Mouse (Mus musculus) ES-E14 (cell line): ENCODE results near the gene Klk1b4. TPM values are rescaled to one million over a fixed set of nuclear protein-coding genes. Genes with fewer than 3 reads are reported as not detected.
"Not testable (repeated sequence)": the region's sequence is repeated elsewhere in the genome, so short reads cannot be mapped to it uniquely, and the experiment has no call there.

Experiments used
- DNase-seq: peaks from one replicate; pipeline ENCODE4 v3.0.0-alpha.2; 2013; ENCODE audit warnings: low read depth, low spot score
- H3K27ac ChIP-seq: 2 replicates; pipeline ENCODE4 v1.5.1; 2012; ENCODE audit warnings: low read depth, mild to moderate bottlenecking, low read length, moderate library complexity, mixed read lengths; ENCODE audit not compliant: poor library complexity, insufficient read depth, severe bottlenecking
- H3K36me3 ChIP-seq: 2 replicates; pipeline ENCODE4 v1.6.1; 2012; ENCODE audit warnings: mild to moderate bottlenecking, low read length, moderate library complexity, mixed read lengths; ENCODE audit not compliant: control insufficient read depth, poor library complexity, insufficient read depth, severe bottlenecking
- H3K4me1 ChIP-seq, 2 experiments: fragments of 150-350 bp in 1 of 2; sonication (generic) in 1 of 2; 2 replicates each; pipeline ENCODE4 v1.6.1; 2012; ENCODE audit warnings: low read length in 2 of 2, mild to moderate bottlenecking in 1 of 2, mixed read lengths in 1 of 2; ENCODE audit not compliant: control insufficient read depth in 2 of 2, insufficient read depth in 2 of 2, poor library complexity in 1 of 2
- H3K4me3 ChIP-seq, 2 experiments: fragments of 150-350 bp in 1 of 2; sonication (generic) in 1 of 2; 2 replicates each; pipeline ENCODE4 v1.5.1; 2012; ENCODE audit warnings: low read length in 2 of 2, low read depth in 1 of 2, mild to moderate bottlenecking in 1 of 2, mixed read lengths in 1 of 2; ENCODE audit not compliant: insufficient read depth in 1 of 2, poor library complexity in 1 of 2, severe bottlenecking in 1 of 2
- H3K9ac ChIP-seq: 2 replicates; pipeline ENCODE4 v1.6.1; 2012; ENCODE audit warnings: low read depth, mild to moderate bottlenecking, low read length, mixed read lengths; ENCODE audit not compliant: poor library complexity, insufficient read depth, severe bottlenecking
- H3K9me3 ChIP-seq: fragments of 150-350 bp; sonication (generic); 2 replicates; pipeline ENCODE4 v1.6.1; 2012; ENCODE audit warnings: low read depth, mild to moderate bottlenecking, low read length; ENCODE audit not compliant: control insufficient read depth, insufficient read depth
- CHD2 ChIP-seq: IDR thresholded peaks from 2 replicates; pipeline ENCODE4 v1.6.1; 2014; ENCODE audit warnings: mild to moderate bottlenecking, low read depth, low read length, inconsistent platforms
- HCFC1 ChIP-seq: IDR thresholded peaks from 2 replicates; pipeline ENCODE4 v1.6.1; 2012; ENCODE audit warnings: low read length, inconsistent platforms, borderline replicate concordance; ENCODE audit not compliant: insufficient read depth
- MAFK ChIP-seq: IDR thresholded peaks from 2 replicates; pipeline ENCODE4 v1.6.1; 2014; ENCODE audit warnings: mild to moderate bottlenecking, low read depth, low read length, inconsistent platforms; ENCODE audit not compliant: insufficient read depth
- ZC3H11A ChIP-seq: IDR thresholded peaks from 2 replicates; pipeline ENCODE4 v1.6.1; 2012; ENCODE audit warnings: low read depth, mild to moderate bottlenecking, inconsistent platforms, low read length, borderline replicate concordance
- ZNF384 ChIP-seq: IDR thresholded peaks from 2 replicates; pipeline ENCODE4 v1.6.1; 2012; ENCODE audit warnings: low read depth, low read length, inconsistent platforms
- in situ Hi-C, 2 experiments: fragments of 600-800 bp; cut with MboI; formaldehyde crosslinking; loops; one replicate each; pipeline ENCODE4 v1.15.1; 2025; ENCODE audit warnings: low sequenced_read_pairs in 2 of 2, inconsistent platforms in 1 of 2; ENCODE audit not compliant: unreplicated experiment in 2 of 2
- total RNA-seq: library from RNA; depleted of rRNA; stranded (reverse); fragments of 300-350 nt; gene quantifications from 2 replicates; pipeline ENCODE4 v1.2.3, GENCODE M21; 2012; rRNA removed

Klk1b4 gene
- total RNA-seq, result not detected in 2 replicates

- not testable (repeated sequence) for H3K4me3 ChIP-seq, DNase-seq, H3K4me1 ChIP-seq, H3K27ac ChIP-seq, H3K36me3 ChIP-seq, H3K9ac ChIP-seq, H3K9me3 ChIP-seq
- in situ Hi-C loops, result loop anchor here in 1 of 2 experiments (5.0 to 25.0 kb wide), 2 partner anchors 50 to 245 kb away; partner anchors contain the start of genes Acp4, Klk1b1 and Klk1b8
Observed at GRCm38 (mm10) chr7:44207135-44207534, at the start of gene Klk1b4. Klk1b4 (plus strand) TSS chr7:44207435.

GRCm38 (mm10) chr7:44179299-44180045 lies 27.8 kb upstream of the Klk1b4 start:
- no peak for TF ChIP-seq HCFC1

GRCm38 (mm10) chr7:44186516-44186915 lies 20.7 kb upstream of the Klk1b4 start:
- H3K27ac ChIP-seq, in situ Hi-C loops, H3K9me3 ChIP-seq, DNase-seq, H3K9ac ChIP-seq, H3K36me3 ChIP-seq, H3K4me1 ChIP-seq, H3K4me3 ChIP-seq: not testable (repeated sequence)

More at GRCm38 (mm10) chr7:44179299-44180045, 27.8 kb upstream of the Klk1b4 start:
- Histone ChIP-seq H3K4me3 (no peak overlapping the region), H3K36me3 (no peaks in the 10 kb centered on the region), H3K9me3 (no peaks in the 10 kb centered on the region; the same call in 1 of the 2 replicates), H3K27ac (no peak overlapping the region), H3K4me1 (no peaks in the 10 kb centered on the region), H3K9ac (no peak overlapping the region)
- DNase-seq, result no peak
- in situ Hi-C loops, result no loop called here

- H3K27ac ChIP-seq, in situ Hi-C loops, H3K4me1 ChIP-seq, H3K36me3 ChIP-seq, DNase-seq, H3K9ac ChIP-seq, H3K9me3 ChIP-seq, H3K4me3 ChIP-seq: not testable (repeated sequence)
Observed at GRCm38 (mm10) chr7:44187936-44188335, 19.3 kb upstream of the Klk1b4 start, which contains the start of gene Klk1b24. Klk1b24 (plus strand) TSS chr7:44188236.

GRCm38 (mm10) chr7:44193466-44193865 lies 13.8 kb upstream of the Klk1b4 start:
- H3K27ac ChIP-seq, in situ Hi-C loops, DNase-seq, H3K36me3 ChIP-seq, H3K4me1 ChIP-seq, H3K4me3 ChIP-seq, H3K9ac ChIP-seq, H3K9me3 ChIP-seq: not testable (repeated sequence)

- in situ Hi-C loops, result no loop called here
Observed at GRCm38 (mm10) chr7:44197891-44198290, 9.3 kb upstream of the Klk1b4 start, which contains the start of gene Klk1b3. Klk1b3 (plus strand) TSS chr7:44198191.

More at GRCm38 (mm10) chr7:44197891-44198290, 9.3 kb upstream of the Klk1b4 start, which contains the start of gene Klk1b3:
- H3K27ac ChIP-seq, result no peak within 1 kb of the TSS
- H3K9ac ChIP-seq, result no peak within 1 kb of the TSS
- H3K4me3 ChIP-seq, result no peak within 1 kb of the TSS
- DNase-seq, result no peak
- no peaks in the 10 kb centered on the region for H3K9me3 ChIP-seq
- TF ChIP-seq MAFK (no peak), ZNF384 (no peak), ZC3H11A (no peak), CHD2 (no peak)
- no peaks in the 10 kb centered on the region for H3K36me3 ChIP-seq
- no peaks in the 10 kb centered on the region; a peak in 1 of 4 replicates for H3K4me1 ChIP-seq
